Mouse (Mus musculus) mouse embryonic stem cell (cell line): ENCODE results near the gene Sema4b.

ENCODE experiments used
- in situ Hi-C, 2 experiments: fragments of 300-500 bp; cut with MboI; formaldehyde crosslinking; loops; 1 replicate in 1 of 2; 3 replicates in 1 of 2; pipeline ENCODE4 v1.14.3; 2019 to 2020; ENCODE audit warnings: low sequenced_read_pairs in 2 of 2, low pct_unique_long_range_greater_than_20kb in 1 of 2, mixed read lengths in 1 of 2; ENCODE audit not compliant: unreplicated experiment in 1 of 2

The Sema4b gene

DNA sequence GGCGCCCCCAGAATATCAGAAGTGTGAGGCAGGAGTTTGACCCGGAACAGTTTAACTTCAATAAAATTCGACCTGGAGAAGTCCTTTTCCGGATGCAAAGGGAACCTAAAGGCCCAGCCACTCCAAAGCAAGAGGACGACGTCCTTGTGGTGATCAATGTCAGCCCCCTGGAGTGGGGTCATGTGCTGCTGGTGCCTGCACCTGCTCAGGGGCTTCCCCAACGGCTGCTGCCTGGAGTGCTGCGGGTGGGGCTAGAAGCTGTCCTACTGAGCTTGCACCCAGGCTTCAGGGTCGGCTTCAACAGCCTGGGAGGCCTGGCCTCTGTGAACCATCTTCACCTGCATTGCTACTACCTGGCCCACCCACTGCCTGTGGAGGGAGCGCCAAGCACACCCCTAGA lies 51.9 kb downstream of the Sema4b start:
- in situ Hi-C loops: no loop called here

DNA sequence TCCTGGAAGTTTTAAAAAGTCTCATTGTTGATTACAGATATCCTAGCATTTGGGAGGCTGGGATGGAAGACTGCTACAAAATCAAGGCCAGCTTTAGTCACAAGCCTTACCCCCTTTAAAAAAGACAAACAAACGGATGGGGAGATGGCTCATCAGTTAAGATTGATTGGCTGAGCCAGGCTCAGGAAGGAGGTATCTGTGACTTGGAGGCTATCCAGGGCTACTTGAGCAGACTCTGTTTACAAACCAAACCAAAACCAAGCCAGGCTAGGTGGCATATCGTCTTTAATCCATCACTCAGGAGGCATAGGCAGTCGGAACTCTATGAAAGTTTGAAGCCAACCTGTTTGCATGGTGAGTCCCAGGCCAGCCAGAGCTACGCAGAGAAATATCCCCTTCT lies 55.0 kb downstream of the Sema4b start:
- in situ Hi-C loops: no loop called here

DNA sequence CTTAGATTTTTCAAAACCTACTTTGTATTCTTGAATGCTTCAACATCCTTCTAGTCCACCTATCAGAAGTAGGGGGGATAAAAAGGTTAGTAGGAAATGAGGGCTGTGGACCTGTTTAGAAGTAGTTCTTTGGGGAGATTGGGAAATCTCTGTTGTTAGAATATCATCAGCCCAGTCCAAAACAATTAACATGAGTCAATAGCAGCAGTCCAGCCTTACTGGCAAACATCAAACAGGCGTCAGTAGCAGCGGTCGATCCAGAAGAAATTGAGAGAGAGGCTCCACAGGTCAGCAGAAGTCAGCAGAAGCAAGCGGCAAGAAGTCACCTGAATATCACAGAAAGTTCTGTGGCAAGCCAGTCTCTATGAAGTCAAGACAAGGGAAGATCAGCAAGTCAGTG lies 58.2 kb downstream of the Sema4b start:
- in situ Hi-C loops: no loop called here

DNA sequence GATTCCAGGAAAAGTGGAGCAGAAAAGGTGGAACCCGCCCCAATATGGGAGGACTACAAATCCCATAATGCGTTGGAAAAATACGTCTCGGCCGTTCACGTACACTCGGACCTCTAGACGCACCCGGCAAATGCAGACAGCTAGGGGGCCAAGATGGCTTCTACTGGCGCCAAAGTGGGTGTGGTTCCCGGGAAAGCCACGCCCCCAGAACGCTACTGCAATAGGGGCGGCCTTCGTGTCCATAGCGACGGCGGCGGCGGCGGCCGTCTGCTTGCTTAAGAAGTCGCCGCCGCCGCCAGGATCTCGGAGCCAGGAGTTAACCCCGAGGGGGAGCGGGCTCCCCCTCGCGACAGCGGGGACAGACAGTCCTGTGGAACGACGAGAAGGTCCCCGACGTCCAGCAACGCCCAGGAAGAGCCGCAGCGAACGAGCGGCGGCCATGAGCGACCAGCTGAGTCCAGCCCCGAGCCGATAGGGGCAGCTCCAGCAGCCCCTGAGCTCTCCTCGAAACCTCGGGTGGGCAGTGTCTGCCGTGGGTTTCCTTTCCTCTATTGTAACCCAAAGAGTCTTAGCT lies 59.6 kb downstream of the Sema4b start, which contains the start of gene Ttll13:
Ttll13 (plus strand) TSS at position 229 of the 574 bp plus-strand sequence.
- in situ Hi-C loops: no loop called here

- in situ Hi-C loops: no loop called here
Measured at GRCm38 (mm10) chr7:80246859-80247258, 60.2 kb downstream of the Sema4b start.

GRCm38 (mm10) chr7:80252437-80252836 lies 65.8 kb downstream of the Sema4b start:
- in situ Hi-C loops: loop anchor here in 1 of 2 experiments (10.0 kb wide), 1 partner anchor 108 kb away; no protein-coding TSS in a partner anchor

GRCm38 (mm10) chr7:80252886-80253285 lies 66.2 kb downstream of the Sema4b start:
- in situ Hi-C loops: loop anchor here in 1 of 2 experiments (10.0 kb wide), 1 partner anchor 108 kb away; no protein-coding TSS in a partner anchor

- in situ Hi-C loops: loop anchor here in 1 of 2 experiments (10.0 kb wide), 1 partner anchor 111 kb away; no protein-coding TSS in a partner anchor
Measured at GRCm38 (mm10) chr7:80255981-80256380, 69.3 kb downstream of the Sema4b start.

DNA sequence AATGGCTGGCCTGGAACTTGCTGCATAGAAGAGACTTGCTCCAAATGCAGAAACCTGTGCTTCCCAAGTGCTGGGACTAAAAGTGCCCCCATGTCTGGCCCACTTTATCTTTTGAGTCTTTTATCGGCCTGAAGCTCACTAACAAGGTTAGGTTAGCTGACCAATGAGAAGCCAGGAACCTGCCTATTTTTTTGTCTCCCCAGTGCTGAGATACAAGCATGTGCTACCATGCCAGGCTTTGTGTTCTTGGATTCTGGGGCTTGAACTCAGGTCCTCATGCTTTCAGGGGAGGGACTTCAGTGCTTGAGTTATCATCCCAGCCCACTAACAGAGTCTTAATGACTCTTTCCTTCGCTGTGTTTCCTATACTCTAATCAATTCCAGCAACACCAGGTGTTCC lies 71.1 kb downstream of the Sema4b start:
- in situ Hi-C loops: loop anchor here in 1 of 2 experiments (10.0 kb wide), 1 partner anchor 113 kb away; no protein-coding TSS in a partner anchor

DNA sequence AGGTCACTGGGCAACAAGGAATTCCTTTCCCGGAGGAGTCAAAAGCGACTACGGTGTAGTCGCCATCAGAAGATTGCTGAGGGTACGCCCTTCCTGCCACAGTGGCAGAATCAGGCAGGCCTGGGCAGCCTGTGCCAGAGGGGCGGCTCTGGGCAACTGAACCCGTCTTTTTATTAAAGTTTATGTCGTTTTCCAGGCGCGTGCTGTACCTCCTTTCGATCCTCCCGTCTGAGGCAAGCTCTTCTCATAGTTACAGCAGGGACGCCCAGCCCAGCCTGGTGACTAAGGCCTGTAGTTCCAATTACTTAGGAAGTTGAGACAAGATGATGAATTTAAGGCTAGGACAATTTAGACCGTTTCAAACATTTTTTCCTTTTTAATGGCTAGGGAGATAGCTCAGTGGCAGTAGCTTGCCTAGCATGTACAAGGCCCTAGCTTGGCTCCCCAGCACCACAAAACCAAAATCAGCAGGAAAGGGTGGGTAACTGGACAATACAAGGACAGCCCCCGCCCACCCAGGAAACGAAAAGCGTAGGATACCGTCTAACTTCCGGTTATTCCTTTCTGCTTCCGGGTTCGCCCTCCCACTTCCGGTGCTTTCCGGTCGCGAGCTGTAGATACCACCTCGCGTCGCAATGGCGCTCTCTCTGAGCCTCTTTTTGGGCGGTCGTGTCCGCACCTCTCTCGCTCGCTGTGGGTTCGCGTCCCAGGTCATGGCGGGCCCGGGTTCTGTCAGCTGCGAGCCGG lies 74.2 kb downstream of the Sema4b start, which contains the start of gene Ngrn:
Ngrn (plus strand) TSS at position 591 of the 747 bp plus-strand sequence.
- in situ Hi-C loops: no loop called here

DNA sequence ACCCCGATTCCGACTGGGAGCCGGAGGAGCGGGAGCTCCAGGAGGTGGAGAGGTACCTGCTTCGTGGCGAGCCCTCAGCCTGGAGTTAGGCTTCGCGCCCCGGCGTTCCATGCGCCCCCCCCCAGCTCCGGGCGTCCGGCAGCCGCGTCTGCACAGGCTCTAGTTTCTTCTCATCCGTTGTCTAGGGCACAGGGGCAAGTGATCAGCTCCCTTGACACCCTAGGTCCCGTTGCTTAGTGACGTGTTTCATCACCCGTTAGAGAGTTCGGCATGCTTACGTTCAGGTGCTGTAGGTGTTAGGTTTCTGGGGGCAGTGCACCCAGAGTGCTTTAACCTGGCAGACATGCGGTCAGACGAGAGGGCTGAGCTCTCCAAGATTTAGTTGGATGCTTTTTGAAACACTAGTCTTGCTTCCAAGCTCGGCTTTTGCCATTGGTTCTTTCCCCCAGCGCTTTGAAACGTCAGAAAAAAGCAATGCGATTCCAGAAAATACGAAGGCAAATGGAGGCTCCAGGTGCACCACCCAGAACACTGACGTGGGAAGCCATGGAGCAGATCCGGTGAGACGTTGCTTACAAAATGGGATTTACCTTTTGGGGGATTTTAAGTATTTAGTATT lies 74.8 kb downstream of the Sema4b start:
- in situ Hi-C loops: no loop called here

DNA sequence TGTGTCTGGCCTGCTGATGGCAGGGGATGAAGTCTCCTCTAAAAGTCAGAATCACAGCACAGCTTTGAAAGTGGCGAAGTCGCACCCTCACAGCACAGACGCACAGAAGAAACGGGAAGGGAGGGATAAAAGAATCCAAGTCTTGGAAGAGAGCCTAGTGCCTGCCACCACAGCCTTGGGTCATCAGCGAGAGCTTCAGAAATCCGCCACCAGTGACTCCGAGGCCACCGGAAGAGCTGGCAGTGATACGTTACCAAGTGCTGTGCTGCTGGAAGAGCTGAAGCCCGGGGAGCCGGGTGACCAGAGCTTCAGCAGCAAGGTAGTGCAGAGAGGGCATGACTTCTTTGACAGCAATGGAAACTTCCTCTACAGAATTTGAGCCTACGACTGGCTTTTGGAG lies 78.0 kb downstream of the Sema4b start:
- in situ Hi-C loops: no loop called here

DNA sequence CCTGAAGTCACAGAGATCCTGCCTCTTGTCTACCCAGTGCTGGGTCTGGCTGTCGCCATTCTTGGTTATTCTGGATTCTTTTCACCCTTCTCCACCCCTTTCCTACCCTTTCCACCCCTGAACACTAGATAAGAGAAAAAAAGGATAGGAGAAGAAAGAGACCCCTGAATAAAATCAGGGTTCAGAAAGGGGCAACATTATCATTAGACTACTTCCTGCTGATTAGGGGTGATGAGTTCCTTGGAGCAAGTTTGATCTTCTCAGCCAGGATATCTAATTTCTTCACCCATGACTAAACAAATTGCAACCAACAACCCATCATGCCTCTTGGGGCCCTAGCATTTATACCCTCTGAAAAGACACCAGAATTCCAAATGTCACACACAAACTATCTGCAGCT lies 81.1 kb downstream of the Sema4b start:
- in situ Hi-C loops: no loop called here

DNA sequence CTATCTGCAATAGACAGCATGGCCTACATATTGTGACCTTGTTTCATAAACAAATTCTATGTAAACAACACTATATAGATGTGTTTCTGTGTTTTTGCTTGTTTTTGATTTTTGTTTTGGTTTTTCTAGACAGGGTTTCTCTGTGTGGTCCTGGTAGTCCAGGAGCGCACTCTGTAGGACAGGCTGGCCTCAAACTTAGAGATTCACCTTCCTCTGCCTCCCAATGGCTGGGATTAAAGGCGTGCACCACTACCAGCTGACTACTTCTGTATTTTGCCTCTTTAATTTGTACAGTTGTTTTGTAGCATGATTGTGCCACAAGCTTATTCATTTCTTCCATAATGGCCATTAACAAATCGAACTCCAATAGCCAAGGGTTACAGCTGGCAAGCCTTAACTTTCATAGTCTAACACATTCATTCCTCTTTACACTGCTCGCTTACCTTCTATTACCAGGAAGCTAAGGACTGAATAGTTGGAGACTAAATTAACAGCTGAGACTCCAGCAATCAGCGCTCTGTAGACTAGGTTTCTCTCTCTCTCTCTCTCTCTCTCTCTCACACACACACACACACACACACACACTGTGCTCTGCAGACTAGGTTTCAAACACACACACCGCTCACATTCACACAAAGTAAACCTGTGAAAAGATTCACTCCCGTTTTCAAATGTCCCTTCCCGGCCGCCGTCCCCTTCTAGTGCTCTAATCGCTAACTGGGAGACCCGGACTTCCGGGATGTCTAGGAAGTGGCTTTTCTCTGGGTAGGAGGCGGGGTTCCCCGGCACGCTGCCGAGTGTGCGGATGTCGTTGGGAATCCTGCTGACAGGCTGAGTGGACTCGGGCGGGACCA lies 82.5 kb downstream of the Sema4b start, which contains the start of gene Vps33b:
Vps33b (plus strand) TSS at position 753 of the 854 bp plus-strand sequence.
- in situ Hi-C loops: no loop called here

DNA sequence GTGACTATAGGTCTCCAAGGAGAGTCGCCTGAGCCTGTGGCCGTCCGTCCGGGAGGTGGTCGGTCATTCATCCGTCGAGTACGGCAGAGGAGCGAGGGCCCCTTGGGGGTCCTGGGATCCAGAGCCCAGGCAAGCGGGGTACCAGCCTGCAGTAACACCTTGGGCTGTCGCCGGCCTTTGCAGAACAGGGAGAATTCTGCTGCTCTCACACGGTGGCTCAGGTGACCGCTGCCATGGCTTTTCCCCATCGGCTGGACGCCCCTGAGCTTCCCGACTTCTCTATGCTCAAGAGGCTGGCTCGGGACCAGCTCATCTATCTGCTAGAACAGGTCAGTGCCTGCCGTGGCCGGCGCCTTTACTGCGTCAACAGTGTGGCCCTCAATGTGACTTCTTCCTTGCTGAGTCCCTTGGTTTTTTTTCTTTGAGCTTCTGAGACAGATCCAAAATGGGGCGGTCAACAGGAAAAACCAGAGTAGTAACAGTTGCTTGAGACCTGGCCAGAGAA lies 83.2 kb downstream of the Sema4b start:
- in situ Hi-C loops: no loop called here

GRCm38 (mm10) chr7:80273456-80273855 lies 86.8 kb downstream of the Sema4b start:
- in situ Hi-C loops: no loop called here
